Mouse (Mus musculus) lung, postnatal 0 days (tissue): ENCODE data around the gene Aff3. TPM values are rescaled to one million over a fixed set of nuclear protein-coding genes. Genes with fewer than 3 reads are reported as not detected.

Source experiments
- ATAC-seq: fragments of 200-750 bp; cut with Nextera tagmentation; 2 replicates; pipeline ENCODE4 v1.8.0; 2017; ENCODE audit warnings: moderate library complexity
- DNase-seq: peaks from one replicate; pipeline ENCODE4 v3.0.0-alpha.2; 2016; ENCODE audit warnings: low spot score
- H3K27ac ChIP-seq: fragments of 300-500 bp; sonication (generic); 2 replicates; pipeline ENCODE4 v1.5.1; 2014; ENCODE audit warnings: antibody characterized with exemption, mild to moderate bottlenecking, low read length, mixed read lengths
- H3K27me3 ChIP-seq: fragments of 300-500 bp; sonication (generic); replicated peaks from 2 replicates; pipeline ENCODE4 v1.6.1; 2014; ENCODE audit warnings: low read length, mixed read lengths; ENCODE audit not compliant: insufficient read depth
- H3K36me3 ChIP-seq: fragments of 300-500 bp; sonication (generic); 2 replicates; pipeline ENCODE4 v1.6.1; 2014; ENCODE audit warnings: low read length, mixed read lengths; ENCODE audit not compliant: insufficient read depth
- H3K4me1 ChIP-seq: fragments of 300-500 bp; sonication (generic); 2 replicates; pipeline ENCODE4 v1.6.1; 2014; ENCODE audit warnings: antibody characterized with exemption, low read depth, low read length, mixed read lengths; ENCODE audit not compliant: insufficient read depth
- H3K4me2 ChIP-seq: fragments of 300-500 bp; sonication (generic); replicated peaks from 2 replicates; pipeline ENCODE4 v1.6.1; 2014; ENCODE audit warnings: low read depth, mild to moderate bottlenecking, low read length, moderate library complexity, mixed read lengths
- H3K4me3 ChIP-seq: fragments of 300-500 bp; sonication (generic); 2 replicates; pipeline ENCODE4 v1.5.1; 2014; ENCODE audit warnings: low read depth, low read length
- H3K9ac ChIP-seq: fragments of 300-500 bp; sonication (generic); replicated peaks from 2 replicates; pipeline ENCODE4 v1.6.1; 2014; ENCODE audit warnings: low read depth, mild to moderate bottlenecking
- H3K9me3 ChIP-seq: fragments of 300-500 bp; sonication (generic); 2 replicates; pipeline ENCODE4 v1.6.1; 2016; ENCODE audit warnings: low read length, mixed read lengths
- CTCF ChIP-seq: IDR thresholded peaks from 2 replicates; pipeline ENCODE4 v1.5.1; 2016; ENCODE audit warnings: antibody characterized with exemption, mild to moderate bottlenecking
- EP300 ChIP-seq: IDR thresholded peaks from 2 replicates; pipeline ENCODE4 v1.6.1; 2016; ENCODE audit warnings: antibody characterized with exemption, mild to moderate bottlenecking, control low read depth
- WGBS: fragments of 180-500 bp; shearing (Covaris S2); extraction: QIAGEN DNeasy Blood & Tissue Kit; methylation state at CpG from one replicate; pipeline ENCODE4 v1.1.7; 2014; 5-methylcytosine and 5-hydroxymethylcytosine counted together
- polyA plus RNA-seq: library from polyadenylated mRNA; unstranded; fragments of >200 nt; fragmentation: Nextera tagmentation; extraction: Ambion mirVana; gene quantifications from 2 replicates; pipeline ENCODE4 v1.2.1, GENCODE M21; 2015

Gene Aff3
- polyA plus RNA-seq, 1 experiment from 2014 or later = 5.9 TPM

DNA sequence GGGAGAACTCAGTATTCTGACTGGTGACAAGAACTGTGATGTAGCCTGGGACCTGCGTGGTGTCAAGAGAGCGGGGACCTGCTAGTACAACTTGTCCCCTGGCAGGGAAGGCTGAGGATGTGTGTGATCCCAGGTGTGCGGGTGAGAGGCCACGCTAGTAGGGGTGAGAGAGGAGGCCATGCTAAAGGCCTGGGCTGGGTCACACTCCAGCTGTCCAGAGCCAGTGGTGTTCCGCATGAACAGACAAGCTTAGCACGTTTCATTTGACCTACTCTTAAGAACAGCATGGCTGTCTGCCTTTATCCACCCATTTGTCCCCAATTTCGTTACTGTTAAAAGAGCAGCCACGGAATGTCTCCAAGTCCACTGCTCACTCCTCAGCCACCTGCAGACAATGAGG, 434.7 kb downstream of the Aff3 start:
- H3K4me2 ChIP-seq = no peak overlapping the region
- no peak for DNase-seq
- no peak overlapping the region for H3K4me3 ChIP-seq
- H3K27me3 ChIP-seq = no peaks in the 10 kb centered on the region
- no peak overlapping the region for H3K27ac ChIP-seq
- no peaks in the 10 kb centered on the region for H3K36me3 ChIP-seq
- H3K9me3 ChIP-seq = peaks cover 3% of the 10 kb centered on the region; the same call in 1 of the 2 replicates
- WGBS = 85% methylated on average over 8 of the region's 8 CpGs
- no peaks in the 10 kb centered on the region for H3K4me1 ChIP-seq
- no peak for ATAC-seq
- H3K9ac ChIP-seq = no peak overlapping the region
- TF ChIP-seq CTCF (no peak), EP300 (no peak)

DNA sequence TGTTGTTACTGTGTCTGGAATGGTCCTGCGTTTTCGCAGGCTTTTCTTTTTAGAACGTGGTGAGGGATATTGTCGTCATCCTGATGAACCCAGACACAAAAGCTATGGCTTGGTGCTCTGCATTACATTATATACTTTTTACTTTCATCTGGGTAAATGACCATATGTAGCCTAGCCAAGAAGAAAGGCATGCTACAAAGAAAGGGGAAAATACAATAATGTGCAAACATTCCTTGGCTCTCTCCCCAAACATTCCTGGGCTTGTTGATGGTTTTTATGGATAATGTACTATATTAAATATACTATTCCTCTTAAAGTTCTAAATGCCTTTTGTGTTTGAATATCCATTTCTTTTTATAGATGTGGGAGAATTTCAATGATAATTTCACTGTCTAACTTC, 435.9 kb downstream of the Aff3 start:
- no peaks in the 10 kb centered on the region for H3K27me3 ChIP-seq
- DNase-seq = no peak
- no peak for TF ChIP-seq CTCF
- no peak for TF ChIP-seq EP300
- peaks cover 3% of the 10 kb centered on the region; the same call in 1 of the 2 replicates for H3K9me3 ChIP-seq
- no peaks in the 10 kb centered on the region for H3K36me3 ChIP-seq
- 75% methylated on average over 4 of the region's 4 CpGs for WGBS
- no peak overlapping the region for H3K27ac ChIP-seq
- no peak overlapping the region for H3K9ac ChIP-seq
- no peak overlapping the region for H3K4me3 ChIP-seq
- no peak overlapping the region for H3K4me2 ChIP-seq
- H3K4me1 ChIP-seq = no peaks in the 10 kb centered on the region
- ATAC-seq = no peak

DNA sequence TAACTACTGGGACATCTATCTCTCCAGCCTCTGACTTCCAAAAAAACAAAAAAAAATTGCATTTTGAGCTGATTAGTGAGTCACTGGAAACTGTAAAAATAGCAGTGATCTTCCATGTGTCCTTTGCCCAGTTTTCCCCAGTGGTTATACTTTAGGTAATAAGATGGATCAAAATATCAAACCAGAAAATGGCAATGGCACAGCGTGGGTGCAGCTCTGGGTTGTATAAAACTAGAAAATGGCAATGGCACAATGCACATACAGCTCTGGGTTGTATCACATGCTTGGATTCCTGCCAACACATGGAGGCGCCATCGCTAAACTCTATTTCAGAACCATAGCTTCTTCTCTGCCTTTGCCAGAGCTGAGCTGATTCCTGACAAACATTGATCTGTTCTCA, 439.6 kb downstream of the Aff3 start:
- DNase-seq (no peak), ATAC-seq (no peak)
- Histone ChIP-seq H3K36me3 (no peaks in the 10 kb centered on the region), H3K9me3 (peaks cover 3% of the 10 kb centered on the region; the same call in 1 of the 2 replicates), H3K9ac (no peak overlapping the region), H3K4me3 (no peak overlapping the region), H3K4me1 (no peaks in the 10 kb centered on the region), H3K27ac (no peak overlapping the region), H3K4me2 (no peak overlapping the region), H3K27me3 (no peaks in the 10 kb centered on the region)
- TF ChIP-seq CTCF = no peak
- TF ChIP-seq EP300 = no peak
- WGBS = 95% methylated on average over 3 of the region's 3 CpGs

GRCm38 (mm10) chr1:38222160-38222559, 442.6 kb downstream of the Aff3 start:
- Histone ChIP-seq H3K4me2 (no peak overlapping the region), H3K4me1 (no peaks in the 10 kb centered on the region), H3K27me3 (no peaks in the 10 kb centered on the region), H3K9me3 (peaks cover 3% of the 10 kb centered on the region; the same call in 1 of the 2 replicates), H3K36me3 (no peaks in the 10 kb centered on the region), H3K4me3 (no peak overlapping the region), H3K27ac (no peak overlapping the region), H3K9ac (no peak overlapping the region)
- 83% methylated on average over 1 of the region's 1 CpGs for WGBS
- TF ChIP-seq CTCF (no peak), EP300 (no peak)
- DNase-seq (no peak), ATAC-seq (peak; percentile 66)

GRCm38 (mm10) chr1:38221431-38221830, 443.3 kb downstream of the Aff3 start:
- Histone ChIP-seq H3K36me3 (no peaks in the 10 kb centered on the region), H3K4me2 (no peak overlapping the region), H3K4me1 (no peaks in the 10 kb centered on the region), H3K27me3 (no peaks in the 10 kb centered on the region), H3K27ac (no peak overlapping the region), H3K9ac (no peak overlapping the region), H3K9me3 (peaks cover 3% of the 10 kb centered on the region; the same call in 1 of the 2 replicates), H3K4me3 (no peak overlapping the region)
- 65% methylated on average over 8 of the region's 8 CpGs for WGBS
- TF ChIP-seq CTCF (no peak), EP300 (no peak)
- ATAC-seq = no peak
- no peak for DNase-seq

DNA sequence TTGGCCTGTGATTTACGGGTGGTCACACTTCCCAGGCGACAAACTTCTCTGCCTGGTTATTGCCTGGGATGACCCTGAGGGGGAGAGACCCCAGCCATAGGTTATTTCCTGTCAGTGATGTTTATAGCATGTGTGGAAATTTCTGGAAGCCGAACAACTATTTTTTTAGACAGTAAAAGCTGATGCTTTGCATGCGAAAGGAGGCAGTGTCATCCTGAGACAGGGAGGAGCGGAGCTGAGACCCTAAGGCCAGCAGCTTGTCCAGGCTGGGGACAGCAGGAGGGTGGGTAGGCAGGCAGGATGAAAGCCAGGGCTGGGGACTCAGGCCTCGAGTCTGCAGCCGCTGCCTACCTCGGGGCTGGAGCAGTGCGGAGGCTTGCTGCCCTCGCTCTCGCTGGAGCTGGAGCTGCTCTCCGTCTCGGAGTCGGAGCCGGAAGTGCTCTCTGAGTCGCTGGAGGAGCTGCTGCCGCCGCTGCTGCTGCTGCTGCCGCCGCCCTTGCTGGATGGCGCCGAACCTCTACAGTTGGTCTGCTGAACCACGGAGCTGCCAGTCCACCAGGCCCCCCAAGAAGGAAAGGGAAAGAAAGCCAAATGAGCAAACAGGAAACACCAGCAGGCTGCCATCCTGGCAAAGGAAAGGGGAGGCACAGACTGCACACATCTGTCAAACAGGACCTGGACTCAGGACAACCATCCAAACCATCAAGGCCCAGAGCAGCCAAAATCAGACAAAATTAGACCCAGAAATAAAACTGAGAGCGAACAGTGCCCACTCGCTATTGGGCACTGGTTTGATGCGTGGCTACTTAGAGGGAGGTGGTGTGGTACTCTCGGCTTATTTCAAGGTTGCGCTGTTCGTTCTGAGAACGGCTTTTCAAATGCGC, 446.6 kb downstream of the Aff3 start:
- Histone ChIP-seq H3K27me3 (no peaks in the 10 kb centered on the region), H3K4me2 (peak overlapping the region; percentile 35), H3K4me1 (no peaks in the 10 kb centered on the region), H3K9ac (no peak overlapping the region), H3K4me3 (no peak overlapping the region), H3K9me3 (no peaks in the 10 kb centered on the region), H3K36me3 (no peaks in the 10 kb centered on the region), H3K27ac (no peak overlapping the region)
- DNase-seq (no peak), ATAC-seq (no peak)
- 62% methylated on average over 31 of the region's 31 CpGs for WGBS
- TF ChIP-seq CTCF (no peak), EP300 (no peak)
